Mouse (Mus musculus): ENCODE data around the gene Serinc5. TPM values are rescaled to one million over a fixed set of nuclear protein-coding genes. Genes with fewer than 3 reads are reported as not detected.
A peak's percentile ranks its signal among the peaks of the same experiment; 100 is the strongest.

Serinc5 gene
- polyA plus RNA-seq, 1 experiment from 2014 or later, result 18.6 TPM

- no peaks in the 10 kb centered on the region for H3K9me3 ChIP-seq
- no peak for ATAC-seq (ENCODE audit: low FRiP score)
- no peak overlapping the region for H3K4me2 ChIP-seq
- H3K27me3 ChIP-seq, result 0 out of 2 replicates have a peak, but pooled peaks cover 3% of the 10 kb centered on the region
- peaks cover 7% of the 10 kb centered on the region; the same call in 1 of the 2 replicates for H3K4me1 ChIP-seq (replicated peaks)
- H3K4me3 ChIP-seq, result no peak overlapping the region
- H3K9ac ChIP-seq, result no peak overlapping the region
- no peak overlapping the region for H3K27ac ChIP-seq
- 90% methylated on average over 4 of the region's 4 CpGs for WGBS
- peaks cover 25% of the 10 kb centered on the region for H3K36me3 ChIP-seq
Observed at GRCm38 (mm10) chr13:92712619-92713018, 101.7 kb downstream of the Serinc5 start.

GRCm38 (mm10) chr13:92717851-92718665 lies 107.2 kb downstream of the Serinc5 start:
- H3K9ac ChIP-seq, result no peak overlapping the region
- 0 out of 2 replicates have a peak, but pooled peaks cover under 1% of the 10 kb centered on the region for H3K9me3 ChIP-seq
- no peak for ATAC-seq (ENCODE audit: low FRiP score)
- no peak overlapping the region for H3K27ac ChIP-seq
- H3K4me3 ChIP-seq, result no peak overlapping the region
- H3K27me3 ChIP-seq, result no peaks in the 10 kb centered on the region
- WGBS, result 95% methylated on average over 3 of the region's 3 CpGs
- H3K36me3 ChIP-seq, result peaks cover 3% of the 10 kb centered on the region; the same call in 1 of the 2 replicates
- no peak overlapping the region for H3K4me2 ChIP-seq
- H3K4me1 ChIP-seq (replicated peaks), result no peaks in the 10 kb centered on the region

- Histone ChIP-seq H3K9me3 (0 out of 2 replicates have a peak, but pooled peaks cover 3% of the 10 kb centered on the region), H3K27ac (no peak overlapping the region), H3K36me3 (no peaks in the 10 kb centered on the region), H3K4me3 (no peak overlapping the region), H3K4me1 (replicated peaks) (no peaks in the 10 kb centered on the region), H3K4me2 (no peak overlapping the region), H3K27me3 (no peaks in the 10 kb centered on the region), H3K9ac (no peak overlapping the region)
- 91% methylated on average over 4 of the region's 4 CpGs for WGBS
- no peak for ATAC-seq (ENCODE audit: low FRiP score)
Observed at GRCm38 (mm10) chr13:92721006-92721405, 110.1 kb downstream of the Serinc5 start.

GRCm38 (mm10) chr13:92722389-92722788 lies 111.5 kb downstream of the Serinc5 start:
- no peak overlapping the region for H3K4me3 ChIP-seq
- no peaks in the 10 kb centered on the region for H3K4me1 ChIP-seq (replicated peaks)
- no peak overlapping the region for H3K4me2 ChIP-seq
- H3K36me3 ChIP-seq, result no peaks in the 10 kb centered on the region
- H3K27ac ChIP-seq, result no peak overlapping the region
- H3K9me3 ChIP-seq, result 0 out of 2 replicates have a peak, but pooled peaks cover 3% of the 10 kb centered on the region
- WGBS, result 75% methylated on average over 5 of the region's 5 CpGs
- no peaks in the 10 kb centered on the region for H3K27me3 ChIP-seq
- no peak for ATAC-seq (ENCODE audit: low FRiP score)
- no peak overlapping the region for H3K9ac ChIP-seq

GRCm38 (mm10) chr13:92729811-92730210 lies 118.9 kb downstream of the Serinc5 start:
- Histone ChIP-seq H3K36me3 (no peaks in the 10 kb centered on the region), H3K27ac (no peak overlapping the region), H3K27me3 (0 out of 2 replicates have a peak, but pooled peaks cover 2% of the 10 kb centered on the region), H3K4me3 (no peak overlapping the region), H3K4me1 (replicated peaks) (peaks cover 27% of the 10 kb centered on the region), H3K9ac (no peak overlapping the region), H3K9me3 (no peaks in the 10 kb centered on the region), H3K4me2 (no peak overlapping the region)
- 75% methylated on average over 13 of the region's 13 CpGs for WGBS
- no peak for ATAC-seq (ENCODE audit: low FRiP score)

GRCm38 (mm10) chr13:92731811-92732210 lies 120.9 kb downstream of the Serinc5 start:
- H3K36me3 ChIP-seq, result no peaks in the 10 kb centered on the region
- H3K9ac ChIP-seq, result no peak overlapping the region
- H3K27me3 ChIP-seq, result 0 out of 2 replicates have a peak, but pooled peaks cover 2% of the 10 kb centered on the region
- no peak overlapping the region for H3K4me3 ChIP-seq
- ATAC-seq (ENCODE audit: low FRiP score), result no peak
- H3K4me2 ChIP-seq, result no peak overlapping the region
- H3K27ac ChIP-seq, result no peak overlapping the region
- no peaks in the 10 kb centered on the region for H3K9me3 ChIP-seq
- WGBS, result 70% methylated on average over 6 of the region's 6 CpGs
- H3K4me1 ChIP-seq (replicated peaks), result peaks cover 42% of the 10 kb centered on the region

- Histone ChIP-seq H3K4me2 (no peak overlapping the region), H3K9me3 (no peaks in the 10 kb centered on the region), H3K9ac (no peak overlapping the region), H3K36me3 (no peaks in the 10 kb centered on the region), H3K27me3 (0 out of 2 replicates have a peak, but pooled peaks cover 2% of the 10 kb centered on the region), H3K4me1 (replicated peaks) (peaks cover 45% of the 10 kb centered on the region), H3K4me3 (no peak overlapping the region), H3K27ac (peak overlapping the region; percentile 72; the same call in 1 of the 2 replicates)
- 78% methylated on average over 5 of the region's 5 CpGs for WGBS
- ATAC-seq (ENCODE audit: low FRiP score), result no peak
Observed at GRCm38 (mm10) chr13:92732836-92733235, 121.9 kb downstream of the Serinc5 start.

GRCm38 (mm10) chr13:92733252-92733651 lies 122.4 kb downstream of the Serinc5 start:
- no peak overlapping the region for H3K4me2 ChIP-seq
- peaks cover 45% of the 10 kb centered on the region for H3K4me1 ChIP-seq (replicated peaks)
- no peaks in the 10 kb centered on the region for H3K9me3 ChIP-seq
- H3K27me3 ChIP-seq, result 0 out of 2 replicates have a peak, but pooled peaks cover 2% of the 10 kb centered on the region
- no peak for ATAC-seq (ENCODE audit: low FRiP score)
- H3K9ac ChIP-seq, result no peak overlapping the region
- H3K4me3 ChIP-seq, result no peak overlapping the region
- H3K36me3 ChIP-seq, result no peaks in the 10 kb centered on the region
- peak overlapping the region; percentile 72 for H3K27ac ChIP-seq
- WGBS, result 34% methylated on average over 9 of the region's 9 CpGs

- H3K4me3 ChIP-seq, result no peak overlapping the region
- no peaks in the 10 kb centered on the region for H3K9me3 ChIP-seq
- H3K4me1 ChIP-seq (replicated peaks), result peaks cover 45% of the 10 kb centered on the region
- H3K27me3 ChIP-seq, result 0 out of 2 replicates have a peak, but pooled peaks cover 2% of the 10 kb centered on the region
- no peak overlapping the region for H3K4me2 ChIP-seq
- no peak overlapping the region for H3K9ac ChIP-seq
- H3K36me3 ChIP-seq, result no peaks in the 10 kb centered on the region
- 71% methylated on average over 11 of the region's 11 CpGs for WGBS
- peak overlapping the region; percentile 72 for H3K27ac ChIP-seq
- peak; percentile 58 for ATAC-seq (ENCODE audit: low FRiP score)
Observed at GRCm38 (mm10) chr13:92733741-92734140, 122.8 kb downstream of the Serinc5 start.

GRCm38 (mm10) chr13:92735693-92736092 lies 124.8 kb downstream of the Serinc5 start:
- Histone ChIP-seq H3K4me3 (no peak overlapping the region), H3K9ac (no peak overlapping the region), H3K36me3 (no peaks in the 10 kb centered on the region), H3K27ac (no peak overlapping the region), H3K4me2 (no peak overlapping the region), H3K9me3 (no peaks in the 10 kb centered on the region), H3K4me1 (replicated peaks) (peaks cover 49% of the 10 kb centered on the region), H3K27me3 (0 out of 2 replicates have a peak, but pooled peaks cover 2% of the 10 kb centered on the region)
- ATAC-seq (ENCODE audit: low FRiP score), result no peak
- WGBS, result 36% methylated on average over 1 of the region's 1 CpGs

GRCm38 (mm10) chr13:92736516-92737300 lies 125.8 kb downstream of the Serinc5 start:
- H3K36me3 ChIP-seq, result no peaks in the 10 kb centered on the region
- WGBS, result 39% methylated on average over 11 of the region's 11 CpGs
- peak; percentile 77 for ATAC-seq (ENCODE audit: low FRiP score)

GRCm38 (mm10) chr13:92738821-92739220 lies 127.9 kb downstream of the Serinc5 start:
- no peak overlapping the region for H3K27ac ChIP-seq
- no peak overlapping the region for H3K9ac ChIP-seq
- peaks cover 29% of the 10 kb centered on the region for H3K4me1 ChIP-seq (replicated peaks)
- no peaks in the 10 kb centered on the region for H3K36me3 ChIP-seq
- H3K4me2 ChIP-seq, result no peak overlapping the region
- no peak for ATAC-seq (ENCODE audit: low FRiP score)
- 83% methylated on average over 3 of the region's 3 CpGs for WGBS
- no peaks in the 10 kb centered on the region for H3K9me3 ChIP-seq
- H3K4me3 ChIP-seq, result no peak overlapping the region
- no peaks in the 10 kb centered on the region for H3K27me3 ChIP-seq

More at GRCm38 (mm10) chr13:92736516-92737300, 125.8 kb downstream of the Serinc5 start:
- no peaks in the 10 kb centered on the region for H3K9me3 ChIP-seq
- peak overlapping the region; percentile 76 for H3K27ac ChIP-seq
- 0 out of 2 replicates have a peak, but pooled peaks cover 2% of the 10 kb centered on the region for H3K27me3 ChIP-seq
- H3K4me2 ChIP-seq, result no peak overlapping the region
- H3K4me3 ChIP-seq, result no peak overlapping the region
- peaks cover 48% of the 10 kb centered on the region for H3K4me1 ChIP-seq (replicated peaks)
- H3K9ac ChIP-seq, result 0 out of 2 replicates have a peak overlapping the region, but pooled peaks have one; percentile 24

All from hindbrain, embryonic 13.5 days (tissue).